Mouse (Mus musculus) lung, embryonic 14.5 days (tissue): ENCODE measurements at regions not wholly inside any gene's neighbourhood (a gene's known extent, or its start where the extent isn't known, plus 50 kb on each side); places are given as distances from the start of the nearest gene placed in this dataset.

Source experiments
- ATAC-seq: fragments of 200-750 bp; cut with Nextera tagmentation; 2 replicates; pipeline ENCODE4 v1.8.0; 2017; ENCODE audit warnings: mild to moderate bottlenecking, moderate TSS enrichment, moderate library complexity; ENCODE audit not compliant: insufficient read depth
- DNase-seq: peaks from one replicate; pipeline ENCODE4 v3.0.0-alpha.2; 2015
- H3K27ac ChIP-seq: fragments of 300-500 bp; sonication (generic); 2 replicates; pipeline ENCODE4 v1.5.1; 2014; ENCODE audit warnings: low read depth, mild to moderate bottlenecking, moderate library complexity
- H3K27me3 ChIP-seq: fragments of 300-500 bp; sonication (generic); 2 replicates; pipeline ENCODE4 v1.6.1; 2014; ENCODE audit warnings: low read length, control low read depth; ENCODE audit not compliant: insufficient read depth
- H3K36me3 ChIP-seq: fragments of 300-500 bp; sonication (generic); 2 replicates; pipeline ENCODE4 v1.6.1; 2014; ENCODE audit warnings: control low read depth; ENCODE audit not compliant: insufficient read depth
- H3K4me1 ChIP-seq: fragments of 300-500 bp; sonication (generic); 2 replicates; pipeline ENCODE4 v1.6.1; 2014; ENCODE audit warnings: antibody characterized with exemption, control low read depth; ENCODE audit not compliant: insufficient read depth
- H3K4me2 ChIP-seq: fragments of 300-500 bp; sonication (generic); 2 replicates; pipeline ENCODE4 v1.6.1; 2014; ENCODE audit warnings: mild to moderate bottlenecking
- H3K4me3 ChIP-seq: fragments of 300-500 bp; sonication (generic); 2 replicates; pipeline ENCODE4 v1.5.1; 2014; ENCODE audit warnings: low read depth, low read length
- H3K9ac ChIP-seq: fragments of 300-500 bp; sonication (generic); 2 replicates; pipeline ENCODE4 v1.6.1; 2014
- H3K9me3 ChIP-seq: fragments of 300-500 bp; sonication (generic); 2 replicates; pipeline ENCODE4 v1.6.1; 2016; ENCODE audit warnings: low read depth, low read length, control low read depth
- CTCF ChIP-seq: IDR thresholded peaks from 2 replicates; pipeline ENCODE4 v1.5.1; 2016; ENCODE audit warnings: antibody characterized with exemption, low read depth
- WGBS: fragments of 180-500 bp; shearing (Covaris S2); extraction: QIAGEN DNeasy Blood & Tissue Kit; methylation state at CpG from one replicate; pipeline ENCODE4 v1.1.7; 2014; 5-methylcytosine and 5-hydroxymethylcytosine counted together

DNA sequence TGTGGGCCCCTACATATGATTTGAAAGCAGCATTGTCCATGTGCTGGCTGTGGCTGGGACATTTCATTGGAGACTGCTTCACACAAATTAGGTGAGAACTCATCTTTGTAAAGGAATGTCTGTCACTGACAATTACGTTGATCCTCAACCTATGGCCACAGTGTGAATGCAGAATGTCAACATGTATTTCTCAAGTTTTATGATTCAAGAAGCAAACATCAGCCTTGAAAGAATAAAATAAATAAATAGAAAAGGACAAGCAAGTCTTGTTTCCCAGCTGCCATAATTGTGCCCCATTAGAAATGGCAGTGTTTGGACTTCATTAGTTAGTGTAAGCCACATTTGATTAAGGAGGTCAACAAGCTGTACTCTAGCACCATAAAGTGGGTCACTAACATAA is 950.7 kb upstream of the Tenm3 start:
- no peak for DNase-seq
- H3K4me2 ChIP-seq, result no peak overlapping the region
- H3K36me3 ChIP-seq, result no peaks in the 10 kb centered on the region
- no peaks in the 10 kb centered on the region for H3K4me1 ChIP-seq
- TF ChIP-seq CTCF, result no peak
- H3K27ac ChIP-seq, result no peak overlapping the region
- ATAC-seq, result no peak
- no peaks in the 10 kb centered on the region for H3K9me3 ChIP-seq
- H3K4me3 ChIP-seq, result no peak overlapping the region
- no peak overlapping the region for H3K9ac ChIP-seq
- H3K27me3 ChIP-seq, result no peaks in the 10 kb centered on the region
- WGBS, result 44% methylated on average over 1 of the region's 1 CpGs

- 72% methylated on average over 4 of the region's 4 CpGs for WGBS
- no peak for ATAC-seq
- TF ChIP-seq CTCF, result no peak
- Histone ChIP-seq H3K9me3 (no peaks in the 10 kb centered on the region), H3K4me1 (no peaks in the 10 kb centered on the region), H3K27ac (no peak overlapping the region), H3K4me2 (no peak overlapping the region), H3K36me3 (no peaks in the 10 kb centered on the region), H3K4me3 (no peak overlapping the region), H3K9ac (no peak overlapping the region), H3K27me3 (no peaks in the 10 kb centered on the region)
- no peak for DNase-seq
Observed at GRCm38 (mm10) chr8:49769829-49770228, 926.1 kb upstream of the Tenm3 start.

- DNase-seq (no peak), ATAC-seq (no peak)
- 38% methylated on average over 6 of the region's 6 CpGs for WGBS
- no peak for TF ChIP-seq CTCF
- no peak overlapping the region for H3K9ac ChIP-seq
- H3K4me2 ChIP-seq, result no peak overlapping the region
- H3K36me3 ChIP-seq, result no peaks in the 10 kb centered on the region
- no peak overlapping the region for H3K27ac ChIP-seq
- H3K27me3 ChIP-seq, result no peaks in the 10 kb centered on the region
- H3K4me3 ChIP-seq, result no peak overlapping the region
- H3K4me1 ChIP-seq, result no peaks in the 10 kb centered on the region
- no peaks in the 10 kb centered on the region for H3K9me3 ChIP-seq
Observed at GRCm38 (mm10) chr8:49738043-49738442, 894.3 kb upstream of the Tenm3 start.

- H3K4me3 ChIP-seq, result no peak overlapping the region
- 47% methylated on average over 2 of the region's 2 CpGs for WGBS
- no peak for TF ChIP-seq CTCF
- ATAC-seq (no peak), DNase-seq (peak; percentile 4)
- no peaks in the 10 kb centered on the region for H3K36me3 ChIP-seq
- H3K9me3 ChIP-seq, result no peaks in the 10 kb centered on the region
- no peak overlapping the region for H3K9ac ChIP-seq
- no peak overlapping the region for H3K4me2 ChIP-seq
- no peaks in the 10 kb centered on the region for H3K4me1 ChIP-seq
- no peaks in the 10 kb centered on the region for H3K27me3 ChIP-seq
- no peak overlapping the region for H3K27ac ChIP-seq
Observed at GRCm38 (mm10) chr8:49729156-49729555, 885.4 kb upstream of the Tenm3 start.

DNA sequence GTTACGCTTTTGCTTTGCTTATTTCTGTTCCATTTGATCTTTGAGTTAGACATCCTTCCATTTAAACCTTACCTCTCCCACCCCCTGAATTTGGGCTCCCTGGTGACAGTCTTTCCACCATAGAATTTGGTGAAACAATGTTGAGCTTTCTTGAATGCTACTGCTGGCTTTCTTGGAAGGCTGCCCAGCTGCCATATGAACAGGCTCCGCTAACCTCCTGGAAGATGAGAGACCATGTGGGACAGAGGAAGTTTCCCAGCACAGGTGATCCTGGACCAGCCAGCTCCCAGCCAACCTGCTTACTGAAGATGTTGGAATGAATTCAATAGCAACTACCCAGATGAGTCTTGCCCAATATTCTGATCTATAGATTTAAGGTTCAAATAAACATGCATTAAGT is 868.6 kb upstream of the Tenm3 start:
- no peaks in the 10 kb centered on the region for H3K27me3 ChIP-seq
- no peak overlapping the region for H3K4me2 ChIP-seq
- H3K4me3 ChIP-seq, result no peak overlapping the region
- no peak for TF ChIP-seq CTCF
- H3K9ac ChIP-seq, result no peak overlapping the region
- no peaks in the 10 kb centered on the region for H3K4me1 ChIP-seq
- H3K36me3 ChIP-seq, result no peaks in the 10 kb centered on the region
- ATAC-seq, result no peak
- WGBS, result 83% methylated on average over 2 of the region's 2 CpGs
- no peak for DNase-seq
- no peaks in the 10 kb centered on the region for H3K9me3 ChIP-seq
- H3K27ac ChIP-seq, result no peak overlapping the region

DNA sequence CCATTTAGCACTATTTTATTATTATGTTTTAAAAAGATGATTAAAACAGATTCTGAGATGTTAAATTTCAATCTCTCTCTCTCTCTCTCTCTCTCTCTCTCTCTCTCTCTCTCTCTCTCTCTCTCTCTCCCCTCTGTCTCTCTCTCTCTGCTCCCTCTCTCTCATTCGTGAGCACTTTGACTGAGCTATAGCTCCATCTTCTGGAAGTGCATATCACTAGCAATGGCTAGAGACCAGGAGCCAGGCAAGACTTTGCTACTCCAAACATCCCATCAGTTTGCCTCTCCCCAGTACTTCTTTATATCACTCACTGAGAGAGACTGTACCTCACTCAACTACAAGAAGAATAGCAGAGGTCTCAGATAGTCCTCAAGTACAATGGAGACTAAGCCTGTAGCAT is 865.0 kb upstream of the Tenm3 start:
- H3K36me3 ChIP-seq, result no peaks in the 10 kb centered on the region
- ATAC-seq (no peak), DNase-seq (peak; percentile 19)
- H3K4me2 ChIP-seq, result no peak overlapping the region
- peak; percentile 42; the same call in 1 of the 2 replicates for TF ChIP-seq CTCF
- H3K4me3 ChIP-seq, result no peak overlapping the region
- H3K9ac ChIP-seq, result no peak overlapping the region
- no peak overlapping the region for H3K27ac ChIP-seq
- no peaks in the 10 kb centered on the region for H3K9me3 ChIP-seq
- no peaks in the 10 kb centered on the region for H3K27me3 ChIP-seq
- WGBS, result 0% methylated on average over 1 of the region's 1 CpGs
- H3K4me1 ChIP-seq, result no peaks in the 10 kb centered on the region

DNA sequence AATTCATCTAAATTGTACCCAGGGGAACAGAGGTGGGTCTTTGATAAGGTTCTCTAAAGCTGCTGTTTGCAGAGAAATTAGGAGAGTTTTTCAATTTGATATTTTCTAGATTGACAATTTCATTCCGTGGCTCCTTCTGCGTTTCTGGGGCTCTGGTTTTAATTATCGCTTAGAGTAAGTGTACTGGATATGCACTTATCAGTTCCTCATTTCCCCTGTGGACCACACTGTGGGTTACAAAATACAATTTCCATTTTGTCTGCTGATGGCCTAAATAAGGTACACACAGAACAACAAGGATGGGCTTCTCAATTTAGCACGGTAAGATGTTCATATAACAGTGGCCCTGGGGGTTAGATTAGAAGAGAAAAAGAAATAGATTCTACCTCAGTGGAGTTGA is 855.3 kb upstream of the Tenm3 start:
- Histone ChIP-seq H3K36me3 (no peaks in the 10 kb centered on the region), H3K9ac (no peak overlapping the region), H3K4me1 (no peaks in the 10 kb centered on the region), H3K27me3 (no peaks in the 10 kb centered on the region), H3K4me3 (no peak overlapping the region), H3K9me3 (no peaks in the 10 kb centered on the region), H3K4me2 (no peak overlapping the region), H3K27ac (no peak overlapping the region)
- no peak for DNase-seq
- WGBS, result 84% methylated on average over 4 of the region's 4 CpGs
- no peak for TF ChIP-seq CTCF
- no peak for ATAC-seq

- no peak for ATAC-seq
- Histone ChIP-seq H3K27me3 (no peaks in the 10 kb centered on the region), H3K4me1 (no peaks in the 10 kb centered on the region), H3K4me2 (no peak overlapping the region), H3K4me3 (no peak overlapping the region), H3K36me3 (no peaks in the 10 kb centered on the region), H3K27ac (no peak overlapping the region), H3K9ac (no peak overlapping the region), H3K9me3 (no peaks in the 10 kb centered on the region)
- no peak for TF ChIP-seq CTCF
- WGBS, result 26% methylated on average over 2 of the region's 2 CpGs
- DNase-seq, result no peak
Observed at GRCm38 (mm10) chr8:49696709-49697108, 853.0 kb upstream of the Tenm3 start.
